Mouse (Mus musculus) ES-E14 (cell line): ENCODE measurements around the gene Btbd11. TPM values are rescaled to one million over a fixed set of nuclear protein-coding genes. Genes with fewer than 3 reads are reported as not detected.
A peak's percentile ranks its signal among the peaks of the same experiment; 100 is the strongest.

ENCODE experiments used
- DNase-seq: peaks from one replicate; pipeline ENCODE4 v3.0.0-alpha.2; 2013; ENCODE audit warnings: low read depth, low spot score
- H3K27ac ChIP-seq: 2 replicates; pipeline ENCODE4 v1.5.1; 2012; ENCODE audit warnings: low read depth, mild to moderate bottlenecking, low read length, moderate library complexity, mixed read lengths; ENCODE audit not compliant: poor library complexity, insufficient read depth, severe bottlenecking
- H3K36me3 ChIP-seq: 2 replicates; pipeline ENCODE4 v1.6.1; 2012; ENCODE audit warnings: mild to moderate bottlenecking, low read length, moderate library complexity, mixed read lengths; ENCODE audit not compliant: control insufficient read depth, poor library complexity, insufficient read depth, severe bottlenecking
- H3K4me1 ChIP-seq, 2 experiments: fragments of 150-350 bp in 1 of 2; sonication (generic) in 1 of 2; 2 replicates each; pipeline ENCODE4 v1.6.1; 2012; ENCODE audit warnings: low read length in 2 of 2, mild to moderate bottlenecking in 1 of 2, mixed read lengths in 1 of 2; ENCODE audit not compliant: control insufficient read depth in 2 of 2, insufficient read depth in 2 of 2, poor library complexity in 1 of 2
- H3K4me3 ChIP-seq, 2 experiments: fragments of 150-350 bp in 1 of 2; sonication (generic) in 1 of 2; 2 replicates each; pipeline ENCODE4 v1.5.1; 2012; ENCODE audit warnings: low read length in 2 of 2, low read depth in 1 of 2, mild to moderate bottlenecking in 1 of 2, mixed read lengths in 1 of 2; ENCODE audit not compliant: insufficient read depth in 1 of 2, poor library complexity in 1 of 2, severe bottlenecking in 1 of 2
- H3K9ac ChIP-seq: 2 replicates; pipeline ENCODE4 v1.6.1; 2012; ENCODE audit warnings: low read depth, mild to moderate bottlenecking, low read length, mixed read lengths; ENCODE audit not compliant: poor library complexity, insufficient read depth, severe bottlenecking
- H3K9me3 ChIP-seq: fragments of 150-350 bp; sonication (generic); 2 replicates; pipeline ENCODE4 v1.6.1; 2012; ENCODE audit warnings: low read depth, mild to moderate bottlenecking, low read length; ENCODE audit not compliant: control insufficient read depth, insufficient read depth
- CHD2 ChIP-seq: IDR thresholded peaks from 2 replicates; pipeline ENCODE4 v1.6.1; 2014; ENCODE audit warnings: mild to moderate bottlenecking, low read depth, low read length, inconsistent platforms
- HCFC1 ChIP-seq: IDR thresholded peaks from 2 replicates; pipeline ENCODE4 v1.6.1; 2012; ENCODE audit warnings: low read length, inconsistent platforms, borderline replicate concordance; ENCODE audit not compliant: insufficient read depth
- MAFK ChIP-seq: IDR thresholded peaks from 2 replicates; pipeline ENCODE4 v1.6.1; 2014; ENCODE audit warnings: mild to moderate bottlenecking, low read depth, low read length, inconsistent platforms; ENCODE audit not compliant: insufficient read depth
- ZC3H11A ChIP-seq: IDR thresholded peaks from 2 replicates; pipeline ENCODE4 v1.6.1; 2012; ENCODE audit warnings: low read depth, mild to moderate bottlenecking, inconsistent platforms, low read length, borderline replicate concordance
- ZNF384 ChIP-seq: IDR thresholded peaks from 2 replicates; pipeline ENCODE4 v1.6.1; 2012; ENCODE audit warnings: low read depth, low read length, inconsistent platforms
- in situ Hi-C, 2 experiments: fragments of 600-800 bp; cut with MboI; formaldehyde crosslinking; loops; one replicate each; pipeline ENCODE4 v1.15.1; 2025; ENCODE audit warnings: low sequenced_read_pairs in 2 of 2, inconsistent platforms in 1 of 2; ENCODE audit not compliant: unreplicated experiment in 2 of 2
- total RNA-seq: library from RNA; depleted of rRNA; stranded (reverse); fragments of 300-350 nt; gene quantifications from 2 replicates; pipeline ENCODE4 v1.2.3, GENCODE M21; 2012

Btbd11 gene
- total RNA-seq, 1 experiment, result 9.9 TPM

DNA sequence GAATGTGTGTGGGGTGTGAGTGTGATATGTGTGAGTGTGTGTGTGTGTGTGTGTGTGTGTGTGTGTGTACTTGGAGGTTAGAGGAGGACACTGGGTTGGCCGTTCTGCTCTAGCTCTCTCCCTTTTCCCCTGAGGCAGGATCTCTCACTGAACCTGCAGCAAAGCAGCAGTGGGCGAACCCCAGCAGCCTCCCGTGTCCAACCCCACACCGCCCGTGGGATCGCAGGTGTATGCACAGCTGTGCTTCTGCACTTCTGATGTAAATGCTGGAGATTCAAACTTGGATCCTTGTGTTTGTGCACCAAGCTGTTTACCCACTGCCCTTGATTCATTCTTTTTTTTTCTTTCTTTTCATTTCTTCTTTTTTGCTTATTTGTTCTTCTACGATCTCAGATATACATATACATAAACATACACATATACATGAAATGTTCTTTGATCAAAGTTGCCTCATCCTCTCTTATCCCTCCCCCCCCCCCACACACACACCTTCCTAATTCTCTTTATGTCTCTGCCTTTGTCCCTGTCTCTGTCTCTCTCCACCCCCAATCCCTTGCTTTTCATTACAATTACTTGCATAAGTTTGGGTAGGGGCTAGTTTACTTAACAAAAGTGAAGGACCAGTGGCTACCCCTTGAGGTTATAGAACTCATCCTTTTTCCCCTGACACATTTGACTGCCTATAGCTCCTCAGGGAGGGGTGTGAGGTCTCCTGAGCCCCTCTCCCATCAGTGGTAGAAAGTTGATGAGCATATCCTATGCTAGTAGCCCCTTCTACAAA lies 120.8 kb downstream of the Btbd11 start:
- TF ChIP-seq CHD2 (no peak), ZNF384 (no peak), ZC3H11A (no peak), HCFC1 (no peak), MAFK (no peak)
- DNase-seq, result no peak
- H3K4me1 ChIP-seq, result peaks cover 32 to 59% of the 10 kb centered on the region in 2 experiments
- no peak overlapping the region for H3K4me3 ChIP-seq
- no peaks in the 10 kb centered on the region for H3K36me3 ChIP-seq
- no peak overlapping the region for H3K9ac ChIP-seq
- no peaks in the 10 kb centered on the region for H3K9me3 ChIP-seq
- H3K27ac ChIP-seq, result no peak overlapping the region
- in situ Hi-C loops, result no loop called here

DNA sequence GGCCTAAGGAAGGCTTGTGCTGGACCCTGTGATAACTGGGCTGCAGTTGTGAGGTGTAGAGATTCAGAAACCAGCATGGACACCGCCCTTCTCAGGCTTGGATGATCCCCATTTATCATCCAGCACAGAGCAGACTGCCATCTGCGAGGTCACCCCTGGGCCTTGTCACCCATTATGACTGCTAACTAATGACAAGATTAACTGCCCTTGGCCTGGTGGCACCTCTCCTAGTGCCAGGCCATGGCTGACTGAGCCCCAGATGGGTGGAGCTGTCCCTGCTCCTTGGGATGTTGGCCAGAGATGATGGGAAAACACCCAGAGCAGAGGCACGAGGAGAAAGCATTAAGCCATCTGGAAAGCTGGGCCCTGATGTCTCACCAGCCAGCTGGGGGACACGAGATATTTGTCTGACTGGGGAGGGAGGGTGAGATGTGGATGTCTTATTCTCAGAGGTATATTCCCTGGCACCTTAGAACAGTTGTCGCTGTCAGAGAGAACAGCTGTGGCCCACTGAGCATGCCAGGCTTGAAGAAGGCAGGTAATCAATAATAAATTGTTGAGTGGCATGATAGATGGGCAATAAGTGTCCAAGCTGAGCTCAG lies 121.7 kb downstream of the Btbd11 start:
- Histone ChIP-seq H3K9ac (no peak overlapping the region), H3K4me1 (peaks cover 34 to 67% of the 10 kb centered on the region in 2 experiments), H3K9me3 (no peaks in the 10 kb centered on the region), H3K4me3 (no peak overlapping the region), H3K36me3 (no peaks in the 10 kb centered on the region), H3K27ac (peak overlapping the region; percentile 26; the same call in 1 of the 2 replicates)
- in situ Hi-C loops, result no loop called here
- TF ChIP-seq CHD2, result no peak
- no peak for TF ChIP-seq HCFC1
- TF ChIP-seq ZC3H11A, result no peak
- no peak for TF ChIP-seq MAFK
- no peak for TF ChIP-seq ZNF384
- DNase-seq, result no peak

DNA sequence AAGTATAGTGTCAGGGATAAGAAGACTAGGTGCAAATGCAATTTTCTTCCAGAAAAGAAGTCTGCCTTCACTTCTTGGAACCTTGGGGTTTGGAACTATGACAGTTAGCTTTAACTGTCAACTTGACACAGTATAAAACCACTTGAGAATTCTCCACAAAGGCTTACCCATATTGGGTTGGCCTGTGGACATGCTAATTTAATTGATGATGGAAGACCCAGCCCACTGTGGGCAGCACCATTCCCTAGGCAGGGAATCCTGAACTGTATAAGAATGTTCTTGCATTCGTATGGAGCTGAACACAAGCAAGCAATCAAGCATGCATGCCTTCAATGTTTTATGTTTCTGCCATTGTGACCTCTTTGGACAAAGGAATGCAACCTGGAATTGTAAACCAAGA lies 122.4 kb downstream of the Btbd11 start:
- Histone ChIP-seq H3K9ac (no peak overlapping the region), H3K36me3 (no peaks in the 10 kb centered on the region), H3K4me3 (no peak overlapping the region), H3K4me1 (peaks cover 34 to 70% of the 10 kb centered on the region in 2 experiments), H3K27ac (no peak overlapping the region), H3K9me3 (no peaks in the 10 kb centered on the region)
- TF ChIP-seq MAFK, result no peak
- no peak for TF ChIP-seq ZNF384
- TF ChIP-seq HCFC1, result no peak
- TF ChIP-seq ZC3H11A, result no peak
- TF ChIP-seq CHD2, result no peak
- in situ Hi-C loops, result no loop called here
- no peak for DNase-seq

DNA sequence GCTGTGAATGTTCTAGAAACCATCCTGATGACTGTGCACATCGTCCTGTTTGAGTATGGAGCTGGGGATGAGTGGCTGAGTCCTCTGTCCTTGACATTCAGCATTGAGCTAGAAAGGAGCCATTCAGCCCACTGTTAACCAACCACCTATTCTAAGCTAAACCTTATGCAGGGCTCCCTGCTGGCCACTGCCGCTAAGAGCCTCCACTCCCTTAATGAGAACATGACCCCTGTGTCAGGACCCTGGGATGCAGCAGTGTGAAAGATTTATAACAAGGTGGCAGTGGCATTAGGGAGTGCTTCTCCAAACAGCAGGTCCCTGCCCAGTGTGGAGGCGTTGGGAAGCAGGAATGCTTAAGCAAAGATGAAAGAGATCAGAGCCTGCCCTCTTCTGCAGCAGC lies 123.7 kb downstream of the Btbd11 start:
- TF ChIP-seq ZNF384 (no peak), ZC3H11A (no peak), HCFC1 (no peak), MAFK (no peak)
- Histone ChIP-seq H3K4me1 (peaks cover 41 to 72% of the 10 kb centered on the region in 2 experiments), H3K9me3 (no peaks in the 10 kb centered on the region), H3K9ac (no peak overlapping the region), H3K27ac (no peak overlapping the region), H3K4me3 (no peak overlapping the region), H3K36me3 (no peaks in the 10 kb centered on the region)
- in situ Hi-C loops, result no loop called here
- DNase-seq, result no peak
